Comparison of ENCODE assay signal across 12 mouse cellular contexts in genomic region chr8:93923897-93924334, GRCm38 (mm10).
DNase-seq lines count a peak whose midpoint lies in the region; ATAC-seq lines count a peak whose summit lies in the region.
"Had no signal": no experiment of that assay in that cellular context is flagged by ENCODE, and none has a peak within 500 bp of the region (broad histone marks: within the 10 kb centered on the region; RNA-seq: fewer than 3 reads in every experiment).

No protein-coding gene starts in this region.

- H3K9ac ChIP-seq in hindbrain, embryonic 12.5 days: no peak overlapping the region
- H3K9ac ChIP-seq: heart, embryonic 15.5 days; kidney, embryonic 15.5 days had no signal

- no peak for ATAC-seq in hindbrain, embryonic 12.5 days (ENCODE audit: low FRiP score)

- no peaks in the 10 kb centered on the region for H3K27me3 ChIP-seq in hindbrain, embryonic 10.5 days (ENCODE audit: insufficient read depth, poor library complexity, severe bottlenecking)
- H3K27me3 ChIP-seq in hindbrain, embryonic 12.5 days: no peaks in the 10 kb centered on the region
- H3K27me3 ChIP-seq: heart, embryonic 15.5 days; kidney, embryonic 15.5 days had no signal

- H3K36me3 ChIP-seq in hindbrain, embryonic 10.5 days: peaks cover 9% of the 10 kb centered on the region; the same call in 1 of the 2 replicates
- peaks cover 14% of the 10 kb centered on the region for H3K36me3 ChIP-seq in hindbrain, embryonic 12.5 days
- H3K36me3 ChIP-seq: heart, embryonic 15.5 days; kidney, embryonic 15.5 days had no signal

- 79% methylated on average over 7 of the region's 7 CpGs for WGBS in hindbrain, embryonic 10.5 days
- 79% methylated on average over 7 of the region's 7 CpGs for WGBS in hindbrain, embryonic 12.5 days

- no peak for DNase-seq in hindbrain, embryonic 10.5 days (ENCODE audit: low spot score)
- DNase-seq in T-cell, adult 2 months (ENCODE audit: low spot score): peak; percentile 56
- peak; percentile 76 for DNase-seq in cerebellum, adult 9-10 months
- peak; percentile 79 to 85 for DNase-seq in left cerebral cortex, postnatal 36 days (ENCODE audit: low spot score in 2 of 2)
- no peak for DNase-seq in spleen, adult 12 weeks (ENCODE audit: low spot score)
- DNase-seq in adrenal gland, adult 8-10 months: no peak
- DNase-seq: spleen, adult 18-20 months; thymus, postnatal 4 days had no signal

- H3K4me1 ChIP-seq in hindbrain, embryonic 10.5 days (replicated peaks): peaks cover 57% of the 10 kb centered on the region
- peaks cover 48% of the 10 kb centered on the region for H3K4me1 ChIP-seq in hindbrain, embryonic 12.5 days
- H3K4me1 ChIP-seq: kidney, embryonic 15.5 days had no signal

- peak overlapping the region; percentile 29; the same call in 1 of the 2 replicates for H3K27ac ChIP-seq in hindbrain, embryonic 10.5 days
- no peak overlapping the region for H3K27ac ChIP-seq in hindbrain, embryonic 12.5 days
- H3K27ac ChIP-seq: heart, embryonic 15.5 days; kidney, embryonic 15.5 days had no signal

- H3K4me3 ChIP-seq in hindbrain, embryonic 10.5 days: no peak overlapping the region
- H3K4me3 ChIP-seq in hindbrain, embryonic 12.5 days: no peak overlapping the region
- H3K4me3 ChIP-seq: heart, embryonic 15.5 days; kidney, embryonic 15.5 days; myocyte had no signal

- no peak overlapping the region for H3K4me2 ChIP-seq in hindbrain, embryonic 12.5 days (replicated peaks)
- H3K4me2 ChIP-seq: heart, embryonic 15.5 days; kidney, embryonic 15.5 days had no signal

- intact Hi-C loops in left cerebral cortex, postnatal 36 days (cut with DNase I): loop anchor here (5.0 kb wide), 1 partner anchor 332 kb away; no protein-coding TSS in a partner anchor

- H3K9me3 ChIP-seq in hindbrain, embryonic 10.5 days: no peaks in the 10 kb centered on the region
- H3K9me3 ChIP-seq in hindbrain, embryonic 12.5 days (replicated peaks): 0 out of 2 replicates have a peak, but pooled peaks cover 8% of the 10 kb centered on the region
- H3K9me3 ChIP-seq: heart, embryonic 15.5 days; kidney, embryonic 15.5 days had no signal

Comparison
In these comparisons a context has a peak if more than half of its experiments do, and no peak if none do; other contexts are left out.
1. DNase-seq: peak in T-cell, adult 2 months (single experiment), cerebellum, adult 9-10 months (single experiment) and left cerebral cortex, postnatal 36 days (2 of 2); none in hindbrain, embryonic 10.5 days (single experiment), spleen, adult 12 weeks (single experiment) and adrenal gland, adult 8-10 months (single experiment).